Mouse (Mus musculus): ENCODE data around the gene Pxdn.
A peak's percentile ranks its signal among the peaks of the same experiment; 100 is the strongest.

Pxdn gene

DNA sequence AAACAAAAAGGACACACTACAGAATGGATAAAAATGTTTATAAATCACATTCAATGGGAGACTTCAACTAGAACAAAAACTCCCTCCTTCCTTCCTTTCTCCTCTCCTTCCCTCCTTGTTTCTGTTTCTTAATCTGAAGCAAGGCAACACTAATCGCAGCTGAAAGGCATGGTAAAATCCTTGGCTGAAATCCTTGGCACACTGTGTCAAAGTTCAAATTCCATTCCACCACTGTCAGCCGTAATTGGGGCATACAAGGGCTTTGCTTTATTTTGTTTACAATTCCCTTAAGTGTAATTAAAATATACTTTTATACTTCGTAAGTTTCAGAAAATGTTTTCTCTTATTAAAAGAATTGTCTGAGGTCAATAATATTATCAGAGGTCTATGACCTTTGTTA, 86.1 kb downstream of the Pxdn start:
- DNase-seq (ENCODE audit: low spot score in 2 of 2): no peak

DNA sequence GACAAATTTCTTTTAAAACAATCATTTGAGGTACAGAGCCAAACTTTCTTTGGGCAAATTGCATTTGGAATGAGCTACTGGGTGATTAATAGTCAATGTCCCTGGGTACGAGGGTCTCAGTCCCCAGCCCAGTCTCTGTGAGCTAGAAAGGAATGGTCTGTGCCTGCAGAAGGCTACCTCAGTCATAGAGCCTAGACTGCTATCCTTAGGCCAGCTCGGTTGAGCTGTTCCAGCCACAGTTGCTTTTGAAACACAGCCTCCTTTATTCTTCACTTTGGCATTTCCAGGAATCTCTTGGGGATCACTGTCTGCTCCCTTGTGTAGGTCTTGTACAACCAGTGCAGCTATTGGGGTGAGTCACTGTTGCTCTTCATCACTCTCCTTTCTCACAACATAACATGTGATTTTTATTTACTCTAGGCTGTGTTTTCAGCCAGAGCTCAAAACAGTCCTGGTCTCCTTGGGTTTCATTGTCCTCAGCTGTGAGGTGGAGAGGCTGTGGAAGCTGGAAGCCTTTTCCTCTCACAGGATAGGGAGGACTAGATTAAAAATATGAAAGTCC, 86.9 kb downstream of the Pxdn start:
- peak in 1 of 2 experiments; percentile 21 for DNase-seq (ENCODE audit: low spot score in 2 of 2)

DNA sequence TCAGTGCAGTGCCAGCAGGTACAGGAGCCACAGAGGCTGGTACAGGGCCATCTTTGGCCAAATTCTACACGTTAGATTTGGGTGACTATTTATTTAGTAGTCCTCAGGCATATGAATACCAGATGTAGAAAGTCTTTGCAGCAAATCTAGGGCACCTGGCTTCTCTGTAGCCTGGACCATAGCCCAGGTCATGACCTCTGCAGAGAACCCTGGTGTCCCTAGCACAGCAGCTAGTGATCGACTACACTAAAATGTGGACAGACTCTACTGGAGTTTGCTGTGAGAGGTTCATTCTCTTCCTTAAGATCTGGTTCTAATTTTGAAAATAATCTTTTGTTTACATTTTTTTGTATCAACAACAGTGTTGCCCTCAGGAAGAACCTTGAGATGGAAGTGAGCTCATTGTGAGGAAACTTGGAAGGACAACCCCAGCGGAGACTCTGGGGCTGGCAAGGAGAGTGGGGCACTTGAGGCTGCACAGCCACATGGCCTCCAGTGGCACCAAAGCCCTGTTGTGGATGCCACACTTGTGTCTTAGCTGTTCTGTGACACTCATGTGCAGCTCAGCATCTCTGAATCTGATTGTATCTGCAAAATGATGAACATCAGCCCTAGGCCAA, 90.4 kb downstream of the Pxdn start:
- no peak for DNase-seq (ENCODE audit: low spot score in 2 of 2)

DNA sequence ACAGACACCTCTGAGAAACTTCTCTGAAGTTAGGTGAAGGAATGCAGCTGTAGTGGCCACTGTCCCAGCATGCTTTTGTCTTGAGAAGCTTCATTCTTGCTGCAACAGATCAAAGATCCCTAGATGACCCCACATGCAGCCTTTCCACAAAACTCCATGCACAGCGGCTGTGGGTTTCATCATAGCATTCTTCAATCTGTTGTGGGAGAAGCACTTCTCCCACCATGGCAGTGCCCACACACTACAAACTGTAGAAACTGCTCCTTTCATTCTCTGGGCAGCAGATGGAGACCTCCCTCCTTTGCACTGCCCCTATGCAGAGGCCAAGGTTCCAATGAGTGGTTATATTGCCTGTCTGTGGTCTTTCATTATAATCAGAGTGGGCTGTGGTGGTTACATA, 91.7 kb downstream of the Pxdn start:
- no peak for DNase-seq (ENCODE audit: low spot score in 2 of 2)

DNA sequence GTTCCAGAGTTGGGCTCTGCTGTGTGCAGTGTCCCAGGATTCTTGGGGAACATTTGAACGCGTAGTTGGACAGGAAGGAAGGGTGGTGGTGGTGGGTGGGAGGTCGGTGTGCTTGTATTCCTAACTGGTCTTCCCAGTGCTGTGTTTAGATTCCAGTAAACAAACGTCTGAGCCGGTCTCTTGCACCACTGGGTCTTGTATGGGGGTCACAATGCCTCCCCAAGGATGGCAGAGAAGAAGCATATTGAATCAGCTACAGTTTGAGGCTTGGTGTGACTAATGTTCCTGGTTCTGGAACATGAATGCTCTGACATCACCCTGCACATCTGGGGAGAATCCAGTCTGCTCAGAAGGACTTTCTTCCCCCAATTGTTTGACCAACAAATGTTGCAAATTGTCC, 93.2 kb downstream of the Pxdn start:
- no peak for DNase-seq (ENCODE audit: low spot score in 2 of 2)

DNA sequence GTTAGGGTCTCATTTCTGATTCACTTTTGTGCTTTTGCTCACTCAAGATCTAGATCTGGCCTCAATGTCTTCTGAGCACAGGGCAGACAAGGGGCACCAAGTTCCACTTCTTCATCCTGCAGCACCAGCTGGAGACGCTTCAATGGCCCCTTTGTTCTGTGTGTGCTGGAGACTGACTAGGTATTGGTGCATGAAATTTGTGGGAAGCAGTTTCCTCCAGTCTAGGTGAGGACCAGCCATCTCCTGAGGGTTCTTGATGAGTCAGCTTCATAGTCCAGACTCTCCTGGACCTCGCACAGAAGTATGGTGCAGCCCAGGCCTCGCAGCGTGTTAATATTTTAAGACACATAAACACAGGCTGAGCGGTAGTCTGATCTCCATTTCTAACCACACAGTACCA, 97.3 kb downstream of the Pxdn start:
- no peak for DNase-seq (ENCODE audit: low spot score in 2 of 2)

DNA sequence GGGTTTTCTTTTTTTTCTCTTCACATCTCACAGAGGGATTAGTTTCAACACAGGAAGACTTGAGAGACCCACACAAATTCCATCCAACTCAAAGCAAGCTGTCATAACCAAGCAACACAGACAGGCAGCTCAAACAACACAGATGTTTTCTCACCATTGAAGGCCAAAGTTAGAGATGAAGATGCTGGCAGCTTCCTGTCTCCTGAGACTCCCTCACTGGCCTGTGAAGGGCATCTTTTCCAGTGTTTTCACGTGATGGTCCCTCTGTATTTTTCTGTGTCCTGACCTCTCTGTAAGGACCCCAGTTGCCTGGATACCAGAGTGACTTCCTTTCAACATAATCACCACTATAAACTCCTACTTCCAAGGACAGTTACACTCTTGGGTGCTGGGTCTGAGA, 98.0 kb downstream of the Pxdn start:
- DNase-seq (ENCODE audit: low spot score in 2 of 2): no peak

DNA sequence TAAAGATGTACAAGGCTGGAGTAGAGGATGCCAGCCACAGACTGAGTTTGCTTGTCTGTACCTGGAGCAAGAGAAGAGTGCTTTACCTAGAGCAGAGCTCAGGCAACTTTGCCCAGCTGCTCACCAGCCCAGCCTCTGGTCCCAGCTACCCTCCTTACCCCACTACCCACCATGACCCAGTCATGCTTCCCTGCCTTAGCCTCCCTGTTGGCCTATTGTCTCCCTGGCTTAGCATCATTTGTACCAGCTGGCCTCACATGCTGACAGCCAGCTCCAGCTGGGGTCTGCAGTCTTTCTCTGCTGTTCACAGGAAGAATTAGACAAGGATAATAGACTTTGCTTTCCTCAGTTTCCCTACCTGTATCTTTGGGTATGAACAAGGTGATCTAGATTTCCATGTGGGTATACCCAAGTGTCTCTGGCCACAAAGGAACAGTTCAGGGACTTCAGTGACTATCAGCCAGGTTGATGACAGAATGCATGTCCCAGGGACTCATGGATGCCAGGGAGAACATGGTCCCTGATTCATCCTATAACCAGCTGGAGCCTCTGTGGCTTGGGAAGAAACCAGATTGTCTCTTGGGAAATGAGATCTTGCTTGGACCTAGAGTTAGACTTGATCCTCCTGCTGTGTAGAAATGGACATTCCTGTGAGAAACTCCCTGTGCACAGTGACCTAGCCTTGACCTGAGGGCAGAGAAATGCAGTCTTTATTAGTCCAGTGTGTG, 98.6 kb downstream of the Pxdn start:
- DNase-seq (ENCODE audit: low spot score in 2 of 2): no peak

DNA sequence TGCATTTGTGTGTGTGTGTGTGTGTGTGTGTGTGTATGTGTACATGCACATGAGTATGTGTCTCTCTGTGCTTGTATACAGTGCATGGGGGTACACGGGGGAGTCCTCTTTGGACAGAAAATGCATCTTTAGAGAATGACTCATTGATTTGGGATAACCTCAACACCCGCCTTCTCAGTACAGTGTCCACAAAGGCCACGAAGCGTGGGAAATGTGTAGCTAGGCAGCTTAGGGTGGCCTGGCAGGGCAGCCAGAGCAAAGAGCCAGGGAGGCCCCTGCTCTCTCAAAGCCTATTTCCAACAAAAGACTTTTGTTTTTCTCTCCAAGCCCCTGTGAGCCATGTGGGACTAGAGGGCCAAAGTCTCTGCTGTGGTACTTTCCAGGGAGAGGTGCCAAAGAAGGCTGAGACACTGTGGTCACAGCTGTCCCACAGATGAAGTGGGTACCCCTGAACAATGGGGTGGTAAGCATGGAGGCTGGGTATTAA, 99.2 kb downstream of the Pxdn start:
- no peak for DNase-seq (ENCODE audit: low spot score in 2 of 2)

DNA sequence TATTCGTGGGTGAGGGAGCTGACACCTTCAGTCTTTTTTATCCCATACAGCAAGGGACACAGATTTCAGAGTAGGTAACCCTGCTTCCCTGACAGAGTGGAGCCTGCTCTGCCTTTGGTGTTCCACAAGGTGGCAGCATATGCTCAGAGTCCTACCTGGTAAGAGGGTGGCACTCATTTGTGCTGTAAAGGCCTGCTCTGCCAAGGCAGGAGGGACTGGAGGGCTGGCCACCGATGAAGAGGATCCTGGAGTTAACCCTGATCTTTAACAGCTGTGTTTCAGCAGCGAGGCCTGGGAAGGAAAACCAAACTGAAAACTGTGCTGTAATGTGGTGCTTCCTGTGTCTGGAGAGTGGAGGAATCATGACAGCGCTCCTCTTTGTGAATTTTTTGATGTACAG, 102.2 kb downstream of the Pxdn start:
- peak in 1 of 2 experiments; percentile 45 for DNase-seq (ENCODE audit: low spot score in 2 of 2)

DNA sequence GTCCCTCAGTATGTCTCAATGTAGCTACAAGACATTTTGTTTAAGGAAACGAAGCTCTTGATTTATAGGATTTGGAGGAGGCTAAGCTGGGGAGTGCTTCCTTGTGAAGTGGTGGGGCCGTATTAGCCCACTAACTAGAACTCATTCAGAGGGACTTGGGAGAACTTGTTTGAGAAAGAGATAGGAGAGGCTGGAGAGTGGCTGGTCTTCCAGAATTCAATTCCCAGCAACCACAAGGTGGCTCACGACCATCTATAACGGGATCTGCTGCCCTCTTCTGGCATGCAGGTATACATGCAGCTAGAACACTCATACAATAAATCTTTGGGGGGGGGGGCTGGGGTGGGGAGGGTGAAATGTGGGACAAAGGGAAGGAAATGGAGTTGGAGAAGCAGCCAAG, 102.7 kb downstream of the Pxdn start:
- peak; percentile 15 to 38 for DNase-seq (ENCODE audit: low spot score in 2 of 2)

DNA sequence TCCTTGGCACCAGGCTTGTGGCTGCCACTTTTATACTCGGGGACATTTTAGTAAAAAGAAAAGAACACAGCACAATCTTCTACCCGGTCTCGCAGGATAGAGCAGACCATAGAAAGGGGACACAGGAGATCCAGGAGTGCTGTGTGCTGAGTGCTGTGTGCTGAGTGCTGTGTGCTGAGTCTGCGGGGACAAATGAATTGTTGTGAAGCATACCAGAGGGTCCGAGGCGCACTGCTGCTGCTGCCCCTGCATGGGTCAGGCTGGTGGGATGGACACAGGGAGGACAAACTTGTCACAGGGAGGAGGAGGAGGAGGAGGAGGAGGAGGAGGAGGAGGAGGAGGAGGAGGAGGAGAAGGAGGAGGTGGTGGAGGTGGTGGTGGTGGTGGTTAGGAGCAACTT, 111.4 kb downstream of the Pxdn start:
- no peak for DNase-seq (ENCODE audit: low spot score in 2 of 2)

DNA sequence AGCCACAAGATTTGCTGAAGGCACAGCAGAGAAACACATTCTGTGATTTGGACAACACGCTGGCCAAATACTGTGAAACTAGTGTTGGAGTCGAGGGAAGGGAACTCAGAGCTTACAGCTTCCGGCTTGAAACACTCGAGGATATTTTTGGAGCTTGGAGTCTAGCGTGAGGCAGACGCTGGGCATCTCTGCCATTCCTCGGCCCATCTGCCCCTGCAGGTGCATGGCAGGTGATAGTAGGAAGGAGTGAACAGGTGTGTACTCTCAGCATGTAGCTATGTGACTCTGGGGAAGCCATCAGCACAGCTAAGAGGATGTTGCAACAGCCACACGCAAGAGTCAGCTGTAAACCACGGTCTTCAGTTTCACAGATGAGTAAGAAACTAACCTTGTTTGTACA, 112.4 kb downstream of the Pxdn start:
- no peak for DNase-seq (ENCODE audit: low spot score in 2 of 2)

DNA sequence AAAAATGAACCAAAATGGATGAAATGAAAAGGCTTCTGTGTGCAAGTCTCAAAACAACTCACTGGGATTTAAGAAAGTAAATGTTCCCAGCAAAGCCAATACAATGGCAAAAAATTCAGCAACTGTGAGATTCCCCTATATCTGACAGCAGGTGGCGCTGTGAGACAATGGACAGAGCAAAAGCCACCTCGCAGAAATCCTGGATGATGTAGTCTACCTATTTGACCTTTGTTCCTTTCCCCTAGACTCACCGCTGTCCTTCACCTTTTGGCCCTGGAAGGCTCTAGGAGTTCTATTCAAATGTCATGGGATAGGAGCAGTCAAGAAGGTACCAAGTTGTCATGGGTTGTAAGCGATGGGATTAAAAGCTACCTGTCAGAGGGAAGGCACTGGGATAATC, 112.8 kb downstream of the Pxdn start:
- DNase-seq (ENCODE audit: low spot score in 2 of 2): peak; percentile 28 to 41

DNA sequence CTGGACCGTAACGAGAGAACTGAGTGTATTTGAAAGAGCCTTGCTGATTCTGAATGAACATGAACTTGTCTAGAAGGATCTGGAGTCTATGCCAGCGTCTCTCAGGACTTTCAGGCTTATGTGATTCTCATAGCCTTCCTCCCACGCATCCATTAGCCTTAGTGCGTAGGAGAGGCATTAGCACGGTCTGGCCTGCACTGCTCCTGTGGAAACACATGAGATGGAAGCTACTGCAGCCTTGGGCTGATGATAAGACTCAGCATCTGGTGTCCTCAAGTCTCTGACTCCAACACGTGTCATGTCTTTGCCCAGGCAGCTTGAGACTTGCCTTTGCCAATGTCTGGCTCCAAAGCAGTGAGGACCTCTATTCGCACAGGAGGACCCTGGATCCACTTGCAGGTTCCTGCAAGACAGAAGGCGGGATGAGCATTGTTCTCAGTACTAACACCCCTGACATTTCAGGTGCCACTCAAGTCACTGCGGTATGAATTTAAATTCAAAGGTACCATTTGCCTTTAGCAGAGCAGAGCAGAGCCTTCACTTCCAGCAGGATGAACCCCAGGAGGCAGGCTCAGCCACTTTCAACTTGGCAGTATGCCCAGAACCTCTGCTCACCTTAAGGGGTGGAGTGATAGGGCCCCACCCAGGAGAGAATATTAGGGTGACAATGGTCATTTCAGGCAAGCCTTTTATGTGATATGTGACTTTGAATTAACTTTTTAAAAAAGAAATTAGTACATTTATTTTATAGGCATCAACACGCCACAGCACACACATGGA, 117.5 kb downstream of the Pxdn start:
- DNase-seq (ENCODE audit: low spot score in 2 of 2): no peak

DNA sequence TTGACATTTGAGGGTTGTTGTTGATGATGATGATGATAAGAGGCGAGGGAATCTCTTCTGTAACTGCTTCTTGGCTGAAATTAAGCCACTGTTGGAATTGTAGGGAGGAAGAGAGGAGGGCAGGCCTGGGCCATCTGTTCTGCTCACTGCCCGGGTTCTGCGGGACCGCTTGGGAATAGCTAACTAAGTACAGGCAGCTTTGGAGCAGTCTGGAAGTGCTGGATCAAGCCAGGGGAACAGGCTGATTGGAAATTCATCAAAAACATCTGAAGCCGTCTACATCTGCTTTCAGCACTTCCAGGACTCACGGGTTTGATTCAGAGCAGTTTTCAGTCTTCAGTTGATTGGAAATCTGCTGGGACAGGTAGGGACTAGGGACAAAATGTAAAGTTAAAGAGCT, 120.6 kb downstream of the Pxdn start:
- DNase-seq (ENCODE audit: low spot score in 2 of 2): no peak

DNA sequence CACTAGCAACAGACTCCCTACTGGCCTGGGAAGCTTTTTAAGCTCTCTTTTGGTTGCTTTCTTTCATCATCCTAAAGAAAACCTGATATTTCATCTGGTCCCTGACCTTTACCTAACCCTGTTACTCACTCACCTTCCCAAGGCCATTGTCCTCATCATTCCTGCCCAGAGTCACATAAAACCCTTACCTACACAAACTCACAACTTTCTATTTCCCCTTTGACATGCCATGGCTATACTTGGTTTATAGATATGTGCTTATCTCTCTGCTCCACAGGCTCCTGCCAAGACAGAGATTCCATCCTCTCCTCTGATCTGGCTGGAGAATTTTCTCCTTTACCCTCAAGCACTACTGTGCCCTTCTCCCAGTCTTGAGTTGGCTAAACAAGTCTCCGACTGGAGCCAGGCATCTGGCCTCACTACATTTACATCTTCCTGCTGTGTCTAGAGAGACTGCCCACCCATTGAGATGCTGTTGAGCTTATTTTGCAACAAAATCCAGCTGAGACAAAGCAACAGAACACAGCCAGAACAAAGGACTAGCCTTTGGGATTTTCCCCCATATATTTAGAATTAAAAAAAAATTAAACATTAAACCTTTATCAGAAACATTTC, 124.2 kb downstream of the Pxdn start:
- no peak for DNase-seq (ENCODE audit: low spot score in 2 of 2)

DNA sequence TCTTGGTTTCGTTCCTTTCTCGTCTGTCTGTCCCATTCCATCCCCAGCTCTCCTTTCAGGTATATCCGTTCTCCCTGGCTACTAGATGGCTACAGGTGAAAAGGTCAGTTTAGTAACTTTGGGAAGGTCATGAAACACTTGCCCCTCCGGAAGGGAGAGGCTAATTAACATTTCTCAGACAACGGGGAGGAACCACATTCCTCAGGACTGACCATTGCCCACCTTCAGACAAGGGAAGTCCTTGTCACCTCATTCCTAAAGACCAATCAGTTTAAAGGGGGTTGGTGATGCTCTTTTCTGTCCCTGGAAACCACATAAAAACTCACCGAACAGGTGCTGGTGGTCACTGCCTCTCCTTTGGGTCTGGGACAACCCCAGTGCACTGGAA, 124.7 kb downstream of the Pxdn start:
- no peak for DNase-seq (ENCODE audit: low spot score in 2 of 2)
